Mouse (Mus musculus): ENCODE data around the gene Wscd2. TPM values are rescaled to one million over a fixed set of nuclear protein-coding genes. Genes with fewer than 3 reads are reported as not detected.
A peak's percentile ranks its signal among the peaks of the same experiment; 100 is the strongest.
"Not testable (repeated sequence)": the region's sequence is repeated elsewhere in the genome, so short reads cannot be mapped to it uniquely, and the experiment has no call there.

The Wscd2 gene
- polyA plus RNA-seq, 1 experiment from 2014 or later = 2.5 TPM

- H3K27ac ChIP-seq = no peak overlapping the region
- 54% methylated on average over 5 of the region's 5 CpGs for WGBS
- H3K36me3 ChIP-seq = no peaks in the 10 kb centered on the region
- no peak for ATAC-seq (replicated peaks; ENCODE audit: insufficient number of reproducible peaks, insufficient read depth, low FRiP score, low read depth)
- H3K4me3 ChIP-seq = no peak overlapping the region
- no peaks in the 10 kb centered on the region for H3K4me1 ChIP-seq (replicated peaks)
- no peaks in the 10 kb centered on the region for H3K27me3 ChIP-seq
- H3K9me3 ChIP-seq (replicated peaks) = no peaks in the 10 kb centered on the region
- no peak overlapping the region for H3K9ac ChIP-seq
- H3K4me2 ChIP-seq = no peak overlapping the region
Measured at GRCm38 (mm10) chr5:113583424-113584162, 93.5 kb downstream of the Wscd2 start.

- Histone ChIP-seq H3K9me3 (replicated peaks) (no peaks in the 10 kb centered on the region), H3K4me3 (no peak overlapping the region), H3K27ac (no peak overlapping the region), H3K36me3 (no peaks in the 10 kb centered on the region), H3K4me2 (no peak overlapping the region), H3K27me3 (no peaks in the 10 kb centered on the region), H3K9ac (no peak overlapping the region), H3K4me1 (replicated peaks) (no peaks in the 10 kb centered on the region)
- ATAC-seq (replicated peaks; ENCODE audit: insufficient number of reproducible peaks, insufficient read depth, low FRiP score, low read depth) = peak; percentile 62; the same call in 1 of the 2 replicates
- 27% methylated on average over 6 of the region's 6 CpGs for WGBS
Measured at GRCm38 (mm10) chr5:113584439-113584838, 94.3 kb downstream of the Wscd2 start.

GRCm38 (mm10) chr5:113585619-113586457 lies 95.7 kb downstream of the Wscd2 start:
- 80% methylated on average over 17 of the region's 17 CpGs for WGBS
- not testable (repeated sequence) for H3K4me3 ChIP-seq; H3K36me3 ChIP-seq; H3K4me1 ChIP-seq (replicated peaks); ATAC-seq (replicated peaks; ENCODE audit: insufficient number of reproducible peaks, insufficient read depth, low FRiP score, low read depth); H3K4me2 ChIP-seq; H3K27me3 ChIP-seq; H3K9me3 ChIP-seq (replicated peaks); H3K27ac ChIP-seq; H3K9ac ChIP-seq

GRCm38 (mm10) chr5:113586458-113586849 lies 96.3 kb downstream of the Wscd2 start:
- WGBS = 54% methylated on average over 5 of the region's 5 CpGs
- not testable (repeated sequence) for H3K4me3 ChIP-seq; H3K9me3 ChIP-seq (replicated peaks); H3K4me2 ChIP-seq; ATAC-seq (replicated peaks; ENCODE audit: insufficient number of reproducible peaks, insufficient read depth, low FRiP score, low read depth); H3K4me1 ChIP-seq (replicated peaks); H3K36me3 ChIP-seq; H3K27ac ChIP-seq; H3K9ac ChIP-seq; H3K27me3 ChIP-seq

- no peak for ATAC-seq (replicated peaks; ENCODE audit: insufficient number of reproducible peaks, insufficient read depth, low FRiP score, low read depth)
- H3K9ac ChIP-seq = no peak overlapping the region
- H3K27me3 ChIP-seq = peaks cover 9% of the 10 kb centered on the region
- no peak overlapping the region for H3K4me3 ChIP-seq
- no peaks in the 10 kb centered on the region for H3K36me3 ChIP-seq
- peaks cover 4% of the 10 kb centered on the region; the same call in 1 of the 2 replicates for H3K4me1 ChIP-seq (replicated peaks)
- H3K4me2 ChIP-seq = no peak overlapping the region
- H3K27ac ChIP-seq = no peak overlapping the region
- WGBS = 61% methylated on average over 5 of the region's 5 CpGs
- no peaks in the 10 kb centered on the region for H3K9me3 ChIP-seq (replicated peaks)
Measured at GRCm38 (mm10) chr5:113590010-113590640, 100.0 kb downstream of the Wscd2 start.

GRCm38 (mm10) chr5:113591166-113591565 lies 101.0 kb downstream of the Wscd2 start:
- WGBS = 22% methylated on average over 3 of the region's 3 CpGs

GRCm38 (mm10) chr5:113591751-113592230 lies 101.7 kb downstream of the Wscd2 start:
- Histone ChIP-seq H3K9ac (no peak overlapping the region), H3K36me3 (no peaks in the 10 kb centered on the region), H3K4me2 (no peak overlapping the region), H3K4me3 (no peak overlapping the region), H3K27ac (no peak overlapping the region), H3K9me3 (replicated peaks) (no peaks in the 10 kb centered on the region), H3K27me3 (peaks cover 9% of the 10 kb centered on the region), H3K4me1 (replicated peaks) (peaks cover 4% of the 10 kb centered on the region; the same call in 1 of the 2 replicates)
- 20% methylated on average over 6 of the region's 6 CpGs for WGBS
- ATAC-seq (replicated peaks; ENCODE audit: insufficient number of reproducible peaks, insufficient read depth, low FRiP score, low read depth) = 0 out of 2 replicates have a peak, but pooled peaks have one; percentile 23

More at GRCm38 (mm10) chr5:113591166-113591565, 101.0 kb downstream of the Wscd2 start:
- Histone ChIP-seq H3K36me3 (no peaks in the 10 kb centered on the region), H3K9ac (no peak overlapping the region), H3K4me3 (no peak overlapping the region), H3K27me3 (peaks cover 9% of the 10 kb centered on the region), H3K4me2 (no peak overlapping the region), H3K4me1 (replicated peaks) (peaks cover 4% of the 10 kb centered on the region; the same call in 1 of the 2 replicates), H3K9me3 (replicated peaks) (no peaks in the 10 kb centered on the region), H3K27ac (no peak overlapping the region)
- no peak for ATAC-seq (replicated peaks; ENCODE audit: insufficient number of reproducible peaks, insufficient read depth, low FRiP score, low read depth)

GRCm38 (mm10) chr5:113593911-113594705 lies 104.0 kb downstream of the Wscd2 start:
- Histone ChIP-seq H3K4me2 (no peak overlapping the region), H3K9me3 (replicated peaks) (no peaks in the 10 kb centered on the region), H3K27me3 (peaks cover 9% of the 10 kb centered on the region), H3K27ac (no peak overlapping the region), H3K4me3 (no peak overlapping the region), H3K36me3 (no peaks in the 10 kb centered on the region), H3K4me1 (replicated peaks) (peaks cover 4% of the 10 kb centered on the region; the same call in 1 of the 2 replicates), H3K9ac (no peak overlapping the region)
- 82% methylated on average over 6 of the region's 6 CpGs for WGBS
- no peak for ATAC-seq (replicated peaks; ENCODE audit: insufficient number of reproducible peaks, insufficient read depth, low FRiP score, low read depth)

GRCm38 (mm10) chr5:113596252-113596651 lies 106.1 kb downstream of the Wscd2 start:
- H3K27ac ChIP-seq = no peak overlapping the region
- H3K36me3 ChIP-seq = no peaks in the 10 kb centered on the region
- no peak overlapping the region for H3K9ac ChIP-seq
- no peak for ATAC-seq (replicated peaks; ENCODE audit: insufficient number of reproducible peaks, insufficient read depth, low FRiP score, low read depth)
- peaks cover 6% of the 10 kb centered on the region; the same call in 1 of the 2 replicates for H3K27me3 ChIP-seq
- no peak overlapping the region for H3K4me3 ChIP-seq
- no peak overlapping the region for H3K4me2 ChIP-seq
- H3K9me3 ChIP-seq (replicated peaks) = no peaks in the 10 kb centered on the region
- peaks cover 4% of the 10 kb centered on the region; the same call in 1 of the 2 replicates for H3K4me1 ChIP-seq (replicated peaks)
- WGBS = 80% methylated on average over 9 of the region's 9 CpGs

GRCm38 (mm10) chr5:113596780-113597353 lies 106.7 kb downstream of the Wscd2 start:
- no peak overlapping the region for H3K9ac ChIP-seq
- ATAC-seq (replicated peaks; ENCODE audit: insufficient number of reproducible peaks, insufficient read depth, low FRiP score, low read depth) = no peak
- WGBS = 70% methylated on average over 9 of the region's 9 CpGs
- peaks cover 2% of the 10 kb centered on the region; the same call in 1 of the 2 replicates for H3K4me1 ChIP-seq (replicated peaks)
- no peak overlapping the region for H3K4me2 ChIP-seq
- H3K36me3 ChIP-seq = no peaks in the 10 kb centered on the region
- peaks cover 6% of the 10 kb centered on the region; the same call in 1 of the 2 replicates for H3K27me3 ChIP-seq
- no peak overlapping the region for H3K4me3 ChIP-seq
- H3K27ac ChIP-seq = no peak overlapping the region
- no peaks in the 10 kb centered on the region for H3K9me3 ChIP-seq (replicated peaks)
